Mouse (Mus musculus) heart, postnatal 0 days (tissue): ENCODE data around the gene Nubp1. TPM values are rescaled to one million over a fixed set of nuclear protein-coding genes. Genes with fewer than 3 reads are reported as not detected.

Experiments
- ATAC-seq: fragments of 200-750 bp; cut with Nextera tagmentation; 2 replicates; pipeline ENCODE4 v1.8.0; 2017; ENCODE audit warnings: low read depth, moderate number of reproducible peaks, moderate library complexity; ENCODE audit not compliant: insufficient read depth
- DNase-seq: peaks from one replicate; pipeline ENCODE4 v3.0.0-alpha.2; 2016; ENCODE audit warnings: low spot score
- H3K27ac ChIP-seq: fragments of 300-500 bp; sonication (generic); 2 replicates; pipeline ENCODE4 v1.5.1; 2014; ENCODE audit warnings: low read depth, mild to moderate bottlenecking
- H3K27me3 ChIP-seq: fragments of 300-500 bp; sonication (generic); 2 replicates; pipeline ENCODE4 v1.6.1; 2014; ENCODE audit warnings: low read length, mixed read lengths; ENCODE audit not compliant: control insufficient read depth, insufficient read depth
- H3K36me3 ChIP-seq: fragments of 300-500 bp; sonication (generic); replicated peaks from 2 replicates; pipeline ENCODE4 v1.6.1; 2014; ENCODE audit warnings: low read length, mixed read lengths; ENCODE audit not compliant: control insufficient read depth, insufficient read depth
- H3K4me1 ChIP-seq: fragments of 300-500 bp; sonication (generic); 2 replicates; pipeline ENCODE4 v1.6.1; 2014; ENCODE audit warnings: antibody characterized with exemption; ENCODE audit not compliant: control insufficient read depth, insufficient read depth
- H3K4me2 ChIP-seq: fragments of 300-500 bp; sonication (generic); 2 replicates; pipeline ENCODE4 v1.6.1; 2014; ENCODE audit warnings: low read depth, mild to moderate bottlenecking, low read length, moderate library complexity
- H3K4me3 ChIP-seq: fragments of 300-500 bp; sonication (generic); 2 replicates; pipeline ENCODE4 v1.5.1; 2014; ENCODE audit warnings: low read depth, low read length
- H3K9ac ChIP-seq: fragments of 300-500 bp; sonication (generic); replicated peaks from 2 replicates; pipeline ENCODE4 v1.6.1; 2014; ENCODE audit warnings: low read depth, low read length, mixed read lengths
- H3K9me3 ChIP-seq: fragments of 300-500 bp; sonication (generic); replicated peaks from 2 replicates; pipeline ENCODE4 v1.6.1; 2016; ENCODE audit warnings: low read length; ENCODE audit not compliant: control insufficient read depth
- CTCF ChIP-seq: IDR thresholded peaks from 2 replicates; pipeline ENCODE4 v1.5.1; 2016; ENCODE audit warnings: antibody characterized with exemption, control low read depth, low read depth
- EP300 ChIP-seq: IDR thresholded peaks from 2 replicates; pipeline ENCODE4 v1.6.1; 2016; ENCODE audit warnings: antibody characterized with exemption, low read depth
- WGBS: fragments of 180-500 bp; shearing (Covaris S2); extraction: QIAGEN DNeasy Blood & Tissue Kit; methylation state at CpG from one replicate; pipeline ENCODE4 v1.1.7; 2014; 5-methylcytosine and 5-hydroxymethylcytosine counted together
- polyA plus RNA-seq: library from polyadenylated mRNA; unstranded; fragments of >200 nt; fragmentation: Nextera tagmentation; extraction: Ambion mirVana; gene quantifications from 2 replicates; pipeline ENCODE4 v1.2.1, GENCODE M21; 2015
- total RNA-seq: library from RNA; depleted of rRNA; stranded (reverse); fragments of >200 nt; gene quantifications from 2 replicates; pipeline ENCODE4 v1.2.3, GENCODE M21; 2014; ENCODE audit warnings: low replicate concordance

Gene Nubp1
- total and polyA plus RNA-seq, 2 experiments from 2014 or later, result 19.4 to 25.3 TPM

- no peak for TF ChIP-seq CTCF
- no peak for TF ChIP-seq EP300
- 88% methylated on average over 1 of the region's 1 CpGs for WGBS
- Histone ChIP-seq H3K4me1 (peaks cover 6% of the 10 kb centered on the region; the same call in 1 of the 2 replicates), H3K27ac (no peak overlapping the region), H3K4me3 (no peak overlapping the region), H3K9me3 (no peaks in the 10 kb centered on the region), H3K36me3 (no peaks in the 10 kb centered on the region), H3K4me2 (no peak overlapping the region), H3K9ac (no peak overlapping the region), H3K27me3 (no peaks in the 10 kb centered on the region)
- no peak for DNase-seq
- ATAC-seq, result no peak
Observed at GRCm38 (mm10) chr16:10369996-10370395, 41.8 kb upstream of the Nubp1 start.

GRCm38 (mm10) chr16:10372372-10372771 lies 39.4 kb upstream of the Nubp1 start:
- no peaks in the 10 kb centered on the region for H3K9me3 ChIP-seq
- no peaks in the 10 kb centered on the region for H3K27me3 ChIP-seq
- no peaks in the 10 kb centered on the region for H3K36me3 ChIP-seq
- DNase-seq (no peak), ATAC-seq (no peak)
- H3K27ac ChIP-seq, result no peak overlapping the region
- no peak overlapping the region for H3K4me2 ChIP-seq
- H3K4me3 ChIP-seq, result no peak overlapping the region
- H3K4me1 ChIP-seq, result peaks cover 3% of the 10 kb centered on the region; the same call in 1 of the 2 replicates
- H3K9ac ChIP-seq, result no peak overlapping the region
- no peak for TF ChIP-seq CTCF
- no peak for TF ChIP-seq EP300
- whole genome bisulfite sequencing, result 63% methylated on average over 4 of the region's 4 CpGs

GRCm38 (mm10) chr16:10374254-10375011 lies 37.3 kb upstream of the Nubp1 start:
- H3K36me3 ChIP-seq, result no peaks in the 10 kb centered on the region
- no peak overlapping the region for H3K4me3 ChIP-seq
- H3K9me3 ChIP-seq, result no peaks in the 10 kb centered on the region
- WGBS, result 27% methylated on average over 13 of the region's 13 CpGs
- ATAC-seq (peak; percentile 44; the same call in 1 of the 2 replicates), DNase-seq (peak; percentile 59)
- H3K9ac ChIP-seq, result no peak overlapping the region
- H3K4me2 ChIP-seq, result peak overlapping the region; percentile 43
- peaks cover 3% of the 10 kb centered on the region; the same call in 1 of the 2 replicates for H3K4me1 ChIP-seq
- no peak overlapping the region for H3K27ac ChIP-seq
- no peaks in the 10 kb centered on the region for H3K27me3 ChIP-seq
- TF ChIP-seq EP300 (no peak), CTCF (no peak)

GRCm38 (mm10) chr16:10377286-10377685 lies 34.5 kb upstream of the Nubp1 start:
- H3K27ac ChIP-seq, result no peak overlapping the region
- no peak overlapping the region for H3K9ac ChIP-seq
- H3K27me3 ChIP-seq, result no peaks in the 10 kb centered on the region
- DNase-seq (no peak), ATAC-seq (no peak)
- no peak overlapping the region for H3K4me2 ChIP-seq
- H3K4me3 ChIP-seq, result no peak overlapping the region
- H3K9me3 ChIP-seq, result no peaks in the 10 kb centered on the region
- H3K36me3 ChIP-seq, result no peaks in the 10 kb centered on the region
- H3K4me1 ChIP-seq, result no peaks in the 10 kb centered on the region
- 18% methylated on average over 1 of the region's 1 CpGs for WGBS
- no peak for TF ChIP-seq EP300
- no peak for TF ChIP-seq CTCF

- TF ChIP-seq EP300, result no peak
- no peak for TF ChIP-seq CTCF
- no peak overlapping the region for H3K9ac ChIP-seq
- DNase-seq (no peak), ATAC-seq (no peak)
- H3K27ac ChIP-seq, result no peak overlapping the region
- no peak overlapping the region for H3K4me3 ChIP-seq
- H3K4me1 ChIP-seq, result peaks cover 6% of the 10 kb centered on the region; the same call in 1 of the 2 replicates
- H3K4me2 ChIP-seq, result no peak overlapping the region
- H3K9me3 ChIP-seq, result no peaks in the 10 kb centered on the region
- 50% methylated on average over 2 of the region's 2 CpGs for WGBS
- no peaks in the 10 kb centered on the region for H3K36me3 ChIP-seq
- no peaks in the 10 kb centered on the region for H3K27me3 ChIP-seq
Observed at GRCm38 (mm10) chr16:10379531-10379930, 32.2 kb upstream of the Nubp1 start.
